Mouse (Mus musculus) retina, postnatal 7 days (tissue): Measurements from ENCODE around the gene Nkain1.

ENCODE experiments used
- DNase-seq: peaks from one replicate; pipeline ENCODE4 v3.0.0-alpha.2; 2012; ENCODE audit warnings: low read depth, low spot score

Gene Nkain1

DNA sequence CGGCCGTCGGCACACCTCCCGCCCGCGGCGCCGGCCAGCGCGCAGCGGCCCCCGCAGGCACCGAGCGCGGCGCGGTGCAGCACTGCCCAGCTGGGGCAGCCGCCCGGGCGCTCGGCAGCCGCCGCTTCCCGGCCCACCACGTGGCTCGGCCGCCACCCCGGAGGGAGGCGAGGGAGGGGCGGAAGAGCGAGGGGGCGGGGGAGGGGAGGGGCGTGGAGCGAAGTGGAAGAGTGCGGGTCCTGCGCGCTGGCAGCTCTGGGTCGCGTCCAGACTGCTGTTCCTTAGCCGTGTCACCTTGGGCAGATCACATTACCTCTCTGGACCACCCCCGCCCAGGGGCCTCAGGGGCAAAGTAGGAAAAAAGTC, at the start of gene Nkain1:
TSS of gene Nkain1 (minus strand) at position 126 of the 366 bp plus-strand sequence.
- DNase-seq: no peak

DNA sequence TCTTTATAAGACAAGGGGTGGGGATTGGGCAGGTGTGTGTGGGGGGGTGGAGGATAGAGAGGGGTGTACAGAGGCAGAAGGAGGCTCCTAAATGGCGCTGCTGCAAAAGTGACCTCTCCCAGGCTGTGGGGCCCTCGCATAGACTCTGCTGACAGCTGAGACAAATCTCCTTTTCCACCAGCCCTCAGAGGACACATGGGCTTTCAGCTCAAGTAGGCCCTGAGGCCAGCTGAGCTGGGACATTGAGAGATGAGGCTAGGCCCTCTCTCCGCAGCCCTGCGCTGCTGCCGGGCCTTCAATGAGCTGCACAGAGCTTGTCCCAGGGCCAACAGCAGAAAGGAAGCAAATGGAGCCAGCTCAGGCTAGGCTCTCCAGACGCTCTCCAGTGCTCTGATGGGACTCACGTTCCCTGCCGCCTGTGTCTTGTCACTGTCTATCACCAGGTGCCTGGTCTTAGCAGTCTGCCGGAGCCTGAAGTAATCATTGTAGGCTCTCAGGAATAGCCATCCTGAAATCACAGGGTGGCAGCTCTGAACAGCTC, 4.8 kb upstream of the Nkain1 start:
- DNase-seq: no peak

DNA sequence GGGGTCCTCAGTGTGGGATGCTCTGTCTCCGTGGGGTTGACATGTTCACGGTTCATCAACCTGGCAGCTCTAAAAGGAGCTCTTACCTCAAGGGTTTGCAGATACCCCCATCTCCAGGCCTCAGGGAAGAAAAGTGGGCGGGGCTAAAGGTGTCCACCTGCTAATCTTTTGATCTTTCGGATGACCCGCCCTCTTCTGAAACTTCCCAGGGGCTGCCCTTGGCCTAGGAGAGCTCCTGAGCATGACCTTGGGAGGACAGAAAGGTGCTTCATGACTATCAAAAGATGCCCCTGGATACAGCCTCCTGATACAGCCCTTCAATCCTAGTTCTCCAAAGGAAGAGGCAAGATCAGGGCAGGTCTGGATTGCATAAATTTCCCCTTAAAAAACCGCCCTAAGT, 3.1 kb upstream of the Nkain1 start:
- DNase-seq: no peak

DNA sequence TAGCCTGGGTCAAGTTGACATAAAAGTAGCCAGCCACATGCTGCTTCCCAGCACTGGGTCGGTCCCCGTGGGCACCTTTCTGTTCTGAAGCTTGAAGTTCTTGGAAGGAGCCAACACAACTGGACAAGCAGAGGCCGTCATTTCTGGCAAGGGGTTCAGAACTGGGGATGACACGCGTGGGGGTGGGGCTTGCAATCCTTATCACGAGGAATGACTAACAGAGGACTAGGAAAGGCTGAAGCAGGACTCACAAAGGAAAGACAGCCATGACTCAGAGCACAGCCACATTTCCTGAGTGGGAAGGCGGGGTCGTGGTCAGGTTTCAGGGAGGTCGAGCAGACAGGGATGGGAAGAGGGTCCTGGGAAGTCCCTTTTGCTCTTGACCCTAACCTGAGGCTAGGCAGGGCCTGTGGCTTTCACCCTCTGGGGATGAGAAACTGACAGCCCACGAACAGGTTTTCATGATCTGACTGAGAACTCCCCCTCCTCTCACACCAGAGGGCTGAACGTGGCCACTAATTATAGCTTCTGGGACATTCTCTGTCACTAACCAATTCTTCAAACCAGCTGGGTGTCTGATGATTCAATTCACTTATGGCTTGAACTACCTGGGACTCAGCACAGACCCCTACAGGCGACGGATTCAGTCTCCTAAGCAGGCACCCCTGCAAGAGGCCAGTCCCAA, 2.4 kb upstream of the Nkain1 start:
- DNase-seq: no peak

DNA sequence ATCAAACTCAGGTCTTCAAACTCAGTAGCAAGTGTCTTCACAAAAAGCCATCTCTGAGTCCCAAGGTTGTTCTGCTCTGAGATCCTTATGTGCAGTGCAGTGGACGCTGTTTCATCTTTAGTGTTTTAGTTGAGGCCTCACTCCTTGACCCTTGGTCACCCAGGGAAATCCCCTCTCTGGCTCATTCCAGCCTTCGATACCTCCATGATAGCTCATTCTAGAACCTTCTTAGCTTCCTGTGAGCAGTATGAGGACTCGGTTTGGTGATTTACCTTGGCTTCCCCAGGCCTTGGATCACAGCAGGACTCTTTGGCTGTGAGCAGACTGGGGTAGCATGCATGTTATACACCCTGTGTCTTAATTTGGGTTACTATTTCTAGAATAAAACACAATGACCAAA, 1.6 kb upstream of the Nkain1 start:
- no peak for DNase-seq

DNA sequence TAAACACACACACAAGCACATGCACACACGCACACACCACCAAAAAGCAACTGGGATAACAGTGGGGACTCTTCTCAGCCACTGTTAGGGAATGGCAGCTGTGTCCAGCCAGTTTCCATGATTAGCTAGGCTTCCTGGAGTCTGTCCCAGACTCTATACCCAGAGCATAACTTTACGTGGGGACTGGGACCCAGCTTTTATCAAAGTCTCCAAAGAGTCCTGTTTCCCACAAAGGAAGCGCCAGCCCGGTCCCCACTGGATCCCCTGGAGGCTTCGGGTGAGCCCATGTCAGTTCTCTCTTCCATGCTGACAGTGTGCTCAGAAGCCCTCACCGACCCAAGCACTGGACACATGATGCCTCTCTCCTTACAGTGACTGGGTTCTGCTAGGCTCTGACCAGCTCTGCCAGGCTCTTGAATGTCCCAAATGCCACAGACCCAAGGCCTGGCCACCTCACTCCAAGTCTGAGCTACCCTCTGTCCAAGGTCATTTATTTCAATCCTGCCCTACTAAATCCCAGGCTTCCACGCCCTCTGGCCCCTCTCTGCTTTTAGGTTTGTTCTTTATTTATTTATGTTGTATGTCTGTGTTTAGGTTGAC, 988 bp upstream of the Nkain1 start:
- DNase-seq: no peak

DNA sequence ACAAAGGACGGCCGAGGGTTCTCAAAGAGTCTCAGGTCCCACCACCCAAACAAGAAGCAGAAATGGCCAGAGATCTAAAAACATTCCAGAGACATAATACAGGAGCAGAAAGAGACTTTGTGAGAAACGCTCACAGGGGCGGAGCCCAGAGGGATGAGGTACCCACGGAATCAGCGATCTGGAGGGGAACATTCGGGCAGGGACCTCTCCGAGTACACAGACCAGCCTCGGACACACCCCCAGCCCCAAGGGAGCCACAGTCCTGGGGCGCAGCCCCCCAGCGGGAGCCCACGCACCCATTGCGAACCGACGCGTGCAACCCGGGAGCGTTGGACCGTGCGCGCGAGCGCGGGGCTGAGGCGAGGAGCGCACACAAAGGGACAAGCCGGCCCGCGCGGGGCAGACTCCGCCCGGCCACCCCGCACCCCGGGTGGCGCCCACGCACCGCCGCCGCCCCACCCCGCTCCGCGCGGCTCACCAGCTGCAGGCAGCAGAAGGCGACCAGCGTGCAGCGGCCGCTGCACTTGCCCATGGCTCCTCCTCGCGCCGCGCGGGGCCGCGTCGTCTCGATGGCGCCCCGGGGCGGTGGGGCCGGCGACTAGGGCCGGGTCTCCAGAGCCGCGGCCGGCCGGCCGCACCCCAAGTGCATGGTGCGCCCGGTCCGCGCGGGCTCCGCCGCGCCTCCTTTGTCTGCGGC, 474 bp downstream of the Nkain1 start:
- no peak for DNase-seq

DNA sequence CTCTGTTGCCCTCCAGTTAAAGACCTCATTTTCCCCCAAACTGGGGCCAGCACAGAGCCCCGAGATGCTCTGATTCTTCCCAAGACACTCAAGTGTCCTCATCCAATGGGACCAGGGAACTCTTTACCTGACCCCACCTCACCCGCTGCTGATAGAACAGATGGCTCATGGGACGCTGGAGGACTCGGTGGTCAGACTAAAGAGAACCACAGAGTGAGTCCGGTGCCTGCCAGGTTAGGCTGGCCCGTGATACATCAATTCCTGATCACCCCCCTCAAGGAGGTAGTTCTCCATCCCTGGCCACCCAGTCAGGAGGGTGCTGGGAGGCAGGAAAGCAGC, 992 bp downstream of the Nkain1 start:
- DNase-seq: no peak

DNA sequence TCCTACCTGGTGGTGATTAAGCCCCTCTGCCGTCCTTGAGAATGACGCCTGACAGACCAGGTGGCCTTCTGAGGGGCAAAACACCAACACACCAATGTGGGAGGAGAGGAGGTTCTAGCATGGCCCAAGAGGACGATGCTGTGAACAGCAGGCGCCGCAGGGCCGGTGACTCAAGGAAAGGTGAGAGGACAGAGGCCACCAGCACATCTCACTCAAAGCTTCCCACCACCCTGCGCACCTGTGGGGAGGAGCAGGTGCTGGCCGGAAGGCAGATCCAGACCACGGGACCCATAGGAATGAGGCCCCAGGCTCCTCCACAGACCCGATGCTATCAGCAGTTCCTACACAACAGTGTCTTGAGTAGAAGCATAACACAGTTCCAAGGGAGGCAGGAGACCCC, 1.4 kb downstream of the Nkain1 start:
- DNase-seq: no peak

DNA sequence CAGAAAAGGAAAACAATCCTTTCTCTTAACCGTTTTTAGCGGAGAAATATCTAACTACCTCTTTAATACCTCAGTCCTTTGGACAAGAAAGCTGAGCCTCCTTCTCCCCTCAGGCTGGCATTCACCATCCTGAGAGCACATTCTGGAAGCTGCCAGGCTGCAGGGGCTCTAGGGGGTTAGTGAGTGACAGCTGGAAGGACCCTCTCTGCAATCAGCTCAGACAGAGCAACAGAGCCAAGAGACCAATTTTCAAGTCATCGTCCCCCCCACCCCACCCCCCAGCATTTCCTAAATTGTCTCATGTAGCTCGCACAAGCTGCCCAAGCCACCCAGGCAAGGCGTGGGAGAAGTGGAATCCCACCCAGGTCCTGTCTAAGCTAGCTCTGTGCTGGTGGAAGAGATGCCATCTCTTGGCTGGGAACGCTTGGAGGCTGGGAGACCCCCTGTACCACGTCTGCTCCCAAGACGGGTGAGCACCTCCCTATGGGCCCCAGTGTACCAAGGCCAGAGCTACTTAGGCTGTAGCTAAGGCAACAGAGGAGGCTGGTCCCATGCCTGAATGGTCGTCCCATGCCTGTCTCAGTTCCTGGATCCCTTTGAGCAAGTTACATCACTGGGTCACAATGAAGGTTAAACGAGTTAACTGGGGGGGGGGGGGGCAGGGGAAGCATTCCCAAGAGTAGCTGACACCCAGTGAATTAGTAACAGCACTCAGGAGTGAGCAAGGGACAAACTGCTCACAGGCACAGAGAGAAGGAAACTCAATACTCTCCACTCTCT, 2.8 kb downstream of the Nkain1 start:
- no peak for DNase-seq

DNA sequence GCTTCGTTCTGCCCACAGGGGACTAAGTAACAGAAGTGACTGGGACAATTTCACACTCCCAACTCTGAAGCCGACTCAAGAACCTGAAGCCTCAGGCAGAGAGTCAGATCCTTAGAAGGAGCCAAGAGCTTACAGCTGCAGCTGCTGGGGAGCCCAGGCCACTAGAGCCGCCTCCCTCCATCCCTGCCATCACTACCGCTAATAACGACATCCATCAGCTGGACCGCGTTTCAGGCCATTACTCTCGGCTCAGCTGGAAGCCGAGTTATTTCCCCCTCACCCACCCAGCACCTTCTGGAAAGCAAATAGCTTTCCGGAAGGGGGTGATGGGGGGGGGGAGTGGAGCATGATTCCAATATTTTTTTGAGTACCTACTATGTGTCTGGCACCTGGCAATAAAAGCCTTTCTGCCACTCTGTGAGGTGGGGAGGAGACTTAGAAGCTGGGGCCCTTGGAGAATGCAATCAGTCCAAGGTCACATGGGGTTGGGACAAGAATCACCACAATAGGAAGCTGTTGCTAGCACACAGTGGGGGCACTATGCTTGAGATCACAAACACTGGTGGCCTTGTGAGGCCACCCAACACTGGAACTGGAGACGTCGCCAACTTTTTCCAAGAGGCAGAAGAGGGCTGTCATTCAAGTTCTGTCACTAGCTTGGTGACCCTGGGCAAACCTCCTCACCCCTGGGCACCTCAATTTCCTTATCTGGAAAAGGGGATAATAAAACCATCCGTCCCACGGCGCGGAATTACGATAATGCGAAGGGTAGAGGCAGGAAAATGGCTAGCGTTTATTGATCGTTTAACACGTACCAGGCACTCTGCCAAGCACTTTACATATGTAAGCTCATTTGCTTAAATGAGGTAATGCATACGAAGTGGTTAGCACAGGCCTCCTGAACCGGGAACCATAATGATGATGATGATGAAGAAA, 5.7 kb downstream of the Nkain1 start:
- no peak for DNase-seq

DNA sequence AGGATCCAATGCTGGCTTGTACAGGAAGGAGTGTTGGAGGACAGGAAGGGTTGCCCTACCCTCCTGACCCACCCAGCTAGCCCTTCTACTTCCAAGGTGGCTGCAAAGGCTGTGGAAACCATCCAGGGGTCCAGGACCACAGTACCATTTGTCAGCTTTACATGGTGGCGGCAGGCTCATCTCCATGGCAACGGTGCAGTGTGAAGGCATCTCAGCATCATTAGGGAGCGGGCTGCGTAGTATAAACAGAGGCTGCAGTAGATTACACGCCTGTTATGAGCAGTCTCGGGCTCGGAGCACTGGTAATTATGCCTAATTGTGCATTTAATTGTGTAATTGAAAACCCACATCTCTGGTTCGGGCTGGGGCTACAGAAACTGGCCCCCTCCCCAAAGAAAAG, 10.2 kb downstream of the Nkain1 start:
- DNase-seq: no peak

DNA sequence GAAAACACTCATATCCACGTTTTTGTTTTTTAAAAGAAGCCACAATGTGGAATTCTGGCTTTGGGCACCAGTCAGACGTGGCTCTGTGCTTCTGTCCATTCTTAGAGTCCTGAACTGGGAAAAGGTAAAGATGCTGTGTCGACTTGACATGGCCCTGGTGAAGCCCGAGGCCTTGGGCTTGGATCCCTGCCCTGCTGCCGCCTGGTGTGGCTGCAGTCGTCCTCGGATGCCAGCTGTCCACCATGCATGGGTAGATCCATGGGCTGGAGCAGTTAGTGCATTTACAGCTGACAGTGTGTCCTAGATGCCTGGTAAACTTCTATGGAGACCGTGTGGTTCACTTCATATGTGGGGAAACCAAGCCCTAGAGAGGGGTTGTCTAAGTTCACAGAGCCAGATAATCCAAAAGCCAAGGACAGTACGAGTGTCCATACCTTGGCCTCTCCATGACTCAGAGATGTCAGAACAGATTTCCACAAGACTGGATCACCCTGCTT, 10.7 kb downstream of the Nkain1 start:
- no peak for DNase-seq

DNA sequence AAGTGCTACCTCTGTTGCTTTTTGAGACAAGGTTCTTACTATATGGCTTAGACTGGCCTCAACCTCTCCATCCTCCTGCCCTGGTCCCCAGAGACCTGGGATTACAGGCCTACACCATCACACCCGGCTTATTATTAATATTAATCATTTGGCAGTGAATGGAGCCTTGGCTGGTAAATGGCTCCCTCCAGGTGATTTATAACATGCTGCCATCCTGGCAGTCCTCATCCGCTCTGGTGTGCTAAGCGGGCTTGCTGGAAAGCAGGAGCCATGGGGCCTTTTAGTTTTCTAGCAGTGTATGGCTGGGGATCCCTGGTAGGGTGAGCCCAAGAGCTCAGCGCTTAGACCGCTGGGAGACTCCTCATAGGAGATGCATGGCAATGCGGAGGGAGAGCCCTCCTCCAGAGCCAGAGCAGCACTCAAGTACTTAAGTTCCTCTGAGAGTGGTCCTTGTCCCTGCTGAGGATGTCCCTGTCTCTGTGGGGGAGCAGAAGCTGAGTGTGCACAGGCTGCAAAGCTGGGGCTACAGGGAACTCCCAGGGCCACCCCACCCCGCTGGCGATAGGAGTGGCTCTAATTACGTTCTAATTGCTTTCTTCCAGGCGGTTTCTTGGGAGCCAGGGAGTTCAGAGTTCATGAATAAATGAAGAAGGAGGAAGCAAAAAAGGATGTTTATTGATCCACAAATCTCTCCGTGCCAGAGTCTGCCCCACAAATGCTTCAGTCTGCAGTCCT, 13.2 kb downstream of the Nkain1 start:
- DNase-seq: no peak

DNA sequence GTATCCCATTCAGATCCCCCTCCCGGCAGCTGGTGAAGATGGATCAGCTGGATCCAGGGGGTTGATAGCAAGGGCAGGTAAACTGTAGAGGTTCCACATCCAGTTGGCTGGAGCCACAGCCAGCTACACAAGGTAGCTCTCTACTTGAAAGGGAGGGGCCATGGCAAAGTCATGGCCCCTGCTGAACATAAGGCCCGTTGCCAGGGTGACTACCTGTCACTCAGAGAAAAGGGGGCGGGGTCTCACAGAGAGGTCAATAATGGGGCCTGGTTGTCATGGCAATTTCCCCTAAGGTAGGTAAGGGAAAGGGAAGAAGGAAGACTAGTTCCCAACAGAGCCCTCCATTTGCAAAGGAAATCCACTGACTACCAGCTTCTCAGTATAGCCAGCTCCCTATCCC, 14.8 kb downstream of the Nkain1 start:
- DNase-seq: no peak

DNA sequence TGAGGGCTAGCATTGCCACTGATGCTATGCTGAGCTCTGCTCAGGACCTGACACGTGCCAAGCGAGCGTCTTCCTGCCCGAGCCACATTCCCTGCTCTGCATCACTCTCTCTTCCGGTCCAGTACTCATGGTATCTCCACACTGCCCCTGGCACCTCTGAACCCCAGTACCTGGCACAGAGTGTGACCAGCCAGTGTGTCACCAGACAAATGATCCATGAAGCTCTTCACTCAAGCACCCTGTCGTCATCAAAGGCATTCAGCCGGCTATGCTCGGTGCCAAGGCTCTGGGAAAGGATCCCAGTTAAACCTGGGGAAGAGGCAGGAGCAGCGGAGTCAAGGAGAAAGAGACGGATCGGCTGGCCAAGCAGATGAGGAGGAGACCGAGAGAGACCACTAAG, 16.1 kb downstream of the Nkain1 start:
- no peak for DNase-seq

DNA sequence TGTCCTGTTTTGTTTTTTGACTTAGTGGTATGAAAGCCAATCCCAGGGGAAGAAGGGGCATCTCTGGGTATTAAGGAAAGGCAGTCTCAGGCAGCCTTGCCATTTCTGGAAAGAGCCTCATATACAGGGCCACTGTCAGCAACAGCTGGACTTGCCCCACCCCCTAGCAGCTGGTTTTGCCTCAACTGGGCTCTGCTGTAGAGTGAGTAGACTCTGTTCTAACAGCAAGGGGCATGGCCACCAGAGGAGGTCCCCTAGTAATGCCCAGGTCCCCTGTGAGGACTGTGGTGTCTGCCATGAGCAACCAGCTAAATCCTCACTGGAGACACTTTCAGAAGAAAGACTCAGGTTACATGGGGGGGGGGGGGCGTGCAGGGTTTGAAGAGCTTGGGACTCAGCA, 17.0 kb downstream of the Nkain1 start:
- DNase-seq: no peak

DNA sequence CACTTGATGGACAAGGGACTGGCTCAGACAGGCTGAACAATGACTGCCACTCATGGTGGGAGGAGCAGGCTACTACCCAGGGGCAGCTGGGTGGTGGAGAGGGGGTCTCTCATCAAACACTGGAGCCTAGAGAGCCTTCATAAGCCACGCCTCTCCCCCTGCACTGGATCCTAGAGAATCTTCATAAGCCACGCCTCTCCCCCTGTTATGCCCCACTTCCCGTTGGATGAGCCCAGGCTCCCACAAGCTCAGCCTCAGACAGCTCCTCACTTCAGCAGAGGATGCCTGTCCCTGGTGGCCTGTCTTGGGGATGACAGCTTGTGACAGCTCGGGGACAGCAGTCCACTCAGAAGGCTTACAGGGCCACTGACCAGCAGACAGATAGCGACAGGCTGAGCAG, 17.7 kb downstream of the Nkain1 start:
- peak; percentile 64 for DNase-seq

DNA sequence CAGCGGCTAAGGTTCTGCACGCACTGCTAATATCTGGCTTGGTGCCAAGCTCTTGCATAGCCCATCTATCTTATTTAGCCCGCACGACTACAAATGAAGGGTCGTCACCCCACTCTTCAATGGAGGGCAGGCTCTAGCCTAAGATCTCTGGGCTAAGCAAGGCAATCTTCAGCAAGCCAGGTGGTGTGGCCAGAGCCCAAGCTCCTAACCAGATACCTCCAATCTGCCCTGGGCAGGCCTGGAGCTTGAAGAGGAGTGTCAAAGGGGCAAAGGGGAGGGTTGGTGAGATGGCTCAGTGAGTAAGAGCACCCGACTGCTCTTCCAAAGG, 20.9 kb downstream of the Nkain1 start:
- DNase-seq: no peak

DNA sequence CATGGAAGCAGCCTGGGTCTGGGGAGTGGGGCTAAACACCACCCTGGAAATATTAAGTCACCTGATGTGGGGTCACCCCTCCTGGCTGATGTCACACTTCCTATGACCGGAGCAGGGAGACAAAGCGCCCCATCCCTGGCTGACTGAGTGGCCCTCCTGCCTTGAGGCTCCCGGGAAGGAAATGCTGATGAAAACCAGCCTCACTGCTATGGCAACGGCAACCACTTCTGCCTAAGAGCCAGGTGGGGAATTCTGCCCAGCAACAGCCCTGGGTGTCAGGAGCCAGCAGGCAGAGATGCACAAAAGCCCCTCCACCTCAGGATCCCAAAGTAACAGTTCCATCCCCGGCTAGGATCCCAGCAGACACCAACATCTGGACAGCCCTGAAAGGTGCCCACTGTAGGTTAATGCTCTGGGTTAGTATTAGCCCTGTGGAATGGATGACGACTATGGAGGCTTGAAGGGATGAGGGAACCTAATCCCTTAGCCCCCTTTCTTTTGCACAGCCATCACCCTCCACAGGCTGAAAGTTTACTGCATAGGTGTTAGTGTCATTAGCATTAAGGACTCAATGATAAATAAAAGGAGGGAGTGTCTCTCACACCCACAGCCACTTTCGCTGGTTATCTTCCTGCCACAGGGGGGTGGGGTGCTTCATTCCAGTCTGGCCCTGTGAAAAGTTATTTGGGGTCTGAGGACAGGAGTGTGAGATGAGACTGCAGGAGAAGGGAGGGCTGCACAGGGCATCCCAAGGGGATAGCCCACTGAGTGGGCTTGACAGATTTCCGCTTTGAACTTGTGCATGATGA, 21.5 kb downstream of the Nkain1 start:
- no peak for DNase-seq
